Mouse (Mus musculus): Measurements from ENCODE around the gene 4930544D05Rik.

The 4930544D05Rik gene

DNA sequence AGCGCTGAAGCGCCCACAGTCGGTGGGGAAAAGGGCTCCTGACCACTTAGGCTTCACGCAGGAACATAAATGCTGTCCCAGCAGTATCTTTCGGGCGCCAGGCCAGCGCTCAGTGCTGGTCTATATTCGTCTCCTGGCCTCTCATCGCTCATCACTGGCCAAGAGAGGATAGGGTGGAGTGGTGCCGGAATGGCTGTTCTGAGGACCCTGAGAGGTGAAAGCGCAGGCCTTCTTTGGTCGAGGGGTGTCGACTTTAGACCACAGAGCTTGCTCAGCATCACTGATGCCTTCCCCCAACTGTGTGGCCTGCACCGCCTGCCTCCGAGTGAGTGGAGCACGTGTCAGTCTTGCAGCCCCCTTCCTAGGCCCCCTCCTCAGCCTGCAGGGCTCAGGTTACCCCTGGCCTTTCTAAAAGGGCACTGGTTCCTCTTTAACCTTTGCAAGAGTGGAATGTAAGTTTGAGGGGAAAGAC is 40.8 kb downstream of the 4930544D05Rik start:
- peak; percentile 38 for DNase-seq (ENCODE audit: low spot score)

- no peak for DNase-seq (ENCODE audit: low spot score)
Measured at GRCm38 (mm10) chr11:70656964-70657363, 41.3 kb downstream of the 4930544D05Rik start, which contains the start of gene Eno3. TSS of gene Eno3 (plus strand) at chr11:70657202.

GRCm38 (mm10) chr11:70657573-70657972 is 41.9 kb downstream of the 4930544D05Rik start:
- no peak for DNase-seq (ENCODE audit: low spot score)

DNA sequence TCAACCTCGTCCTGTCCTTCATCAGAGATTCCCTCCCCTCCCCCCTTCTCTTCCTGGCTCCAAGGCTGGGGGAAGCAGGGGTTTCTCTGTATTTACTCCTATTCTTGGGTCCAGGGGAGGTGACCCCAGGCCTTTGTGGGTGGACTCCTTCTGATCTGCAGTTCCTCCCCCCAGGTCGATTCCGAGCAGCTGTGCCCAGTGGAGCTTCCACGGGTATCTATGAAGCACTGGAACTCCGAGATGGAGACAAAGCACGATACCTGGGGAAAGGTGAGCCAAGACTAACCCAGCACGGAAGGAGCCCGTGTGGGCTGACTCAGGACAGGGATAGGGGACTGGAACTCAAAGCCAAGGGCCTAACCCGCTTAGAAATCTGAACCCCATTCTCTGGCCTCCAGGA is 42.3 kb downstream of the 4930544D05Rik start:
- no peak for DNase-seq (ENCODE audit: low spot score)

GRCm38 (mm10) chr11:70658521-70658920 is 42.9 kb downstream of the 4930544D05Rik start:
- DNase-seq (ENCODE audit: low spot score) = no peak

DNA sequence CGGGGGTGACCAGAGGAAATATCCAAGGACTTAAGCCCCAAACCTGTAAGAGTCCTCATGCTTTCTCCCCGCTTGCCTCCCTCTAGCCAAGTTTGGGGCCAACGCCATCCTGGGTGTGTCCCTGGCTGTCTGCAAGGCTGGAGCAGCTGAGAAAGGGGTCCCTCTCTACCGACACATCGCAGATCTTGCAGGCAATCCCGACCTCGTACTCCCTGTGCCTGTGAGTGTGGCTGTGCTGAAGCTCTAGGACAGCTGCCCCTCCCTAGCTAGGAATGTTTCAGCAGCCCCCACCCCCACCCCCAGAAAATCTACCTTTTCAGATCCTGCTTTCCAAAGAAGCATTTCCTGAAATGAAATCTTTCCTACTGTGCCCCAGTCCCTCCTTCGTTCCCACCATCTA is 43.3 kb downstream of the 4930544D05Rik start:
- DNase-seq (ENCODE audit: low spot score) = no peak

DNA sequence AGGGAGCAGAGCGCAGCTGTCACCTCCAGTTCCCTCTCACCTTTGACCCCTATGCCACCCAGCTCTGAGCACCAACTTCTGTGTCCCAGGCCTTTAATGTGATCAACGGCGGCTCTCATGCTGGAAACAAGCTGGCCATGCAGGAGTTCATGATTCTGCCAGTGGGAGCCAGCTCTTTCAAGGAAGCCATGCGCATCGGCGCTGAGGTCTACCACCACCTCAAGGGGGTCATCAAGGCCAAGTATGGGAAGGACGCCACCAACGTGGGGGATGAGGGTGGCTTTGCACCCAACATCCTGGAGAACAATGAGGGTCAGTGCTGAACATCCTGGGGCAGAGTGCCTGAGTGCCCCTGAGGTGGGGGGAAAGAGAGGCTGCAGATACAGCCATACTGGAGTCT is 44.9 kb downstream of the 4930544D05Rik start:
- no peak for DNase-seq (ENCODE audit: low spot score)

- DNase-seq (ENCODE audit: low spot score) = no peak
Measured at GRCm38 (mm10) chr11:70663101-70663500, 47.5 kb downstream of the 4930544D05Rik start.

DNA sequence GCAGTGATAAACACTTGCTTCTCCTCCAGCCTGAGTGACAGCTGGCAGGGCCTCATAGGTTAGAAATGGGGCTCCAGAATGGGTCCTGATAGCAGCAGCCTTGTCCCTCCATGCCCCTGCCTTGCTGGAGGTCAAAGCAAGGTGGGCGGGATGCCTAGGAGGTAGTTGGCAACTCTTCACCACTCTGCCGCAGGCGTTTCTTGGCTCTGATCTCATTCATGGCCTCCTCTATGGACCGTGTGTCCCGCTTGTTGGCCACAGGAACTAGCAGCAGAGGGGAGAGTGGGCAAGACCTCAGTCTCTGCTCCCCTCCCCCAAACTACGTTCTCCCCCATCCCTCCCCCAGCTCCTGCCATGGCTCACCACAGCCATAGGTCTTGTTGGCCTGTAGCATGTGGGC is 48.3 kb downstream of the 4930544D05Rik start:
- no peak for DNase-seq (ENCODE audit: low spot score)

DNA sequence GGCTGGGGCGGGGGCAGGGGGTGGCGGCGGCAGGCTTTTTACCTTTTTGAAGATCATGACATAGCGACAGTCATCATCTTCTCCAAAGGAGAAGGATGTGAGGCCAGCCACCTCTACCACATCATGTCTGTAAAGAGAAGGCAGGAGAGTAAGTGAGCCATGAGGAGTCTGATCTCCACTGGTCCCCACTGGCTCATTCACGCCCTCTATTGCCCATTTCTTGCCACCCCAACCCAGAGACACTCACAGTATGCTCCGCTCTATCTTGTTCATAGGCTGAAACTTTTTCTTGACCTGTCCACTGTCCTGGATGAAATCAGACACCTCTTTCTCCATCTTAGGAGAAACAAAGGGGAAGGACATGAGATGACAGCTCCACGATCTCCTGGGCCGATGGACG is 49.1 kb downstream of the 4930544D05Rik start:
- no peak for DNase-seq (ENCODE audit: low spot score)

Data from adipocyte (in vitro differentiated cells).